Mouse (Mus musculus) cerebellum, postnatal 36 days (tissue): ENCODE data around the gene Nsg2.

Experiments
- DNase-seq, 2 experiments: peaks; one replicate each; pipeline ENCODE4 v3.0.0; 2021 to 2022; ENCODE audit warnings: mixed read lengths in 2 of 2

The Nsg2 gene

DNA sequence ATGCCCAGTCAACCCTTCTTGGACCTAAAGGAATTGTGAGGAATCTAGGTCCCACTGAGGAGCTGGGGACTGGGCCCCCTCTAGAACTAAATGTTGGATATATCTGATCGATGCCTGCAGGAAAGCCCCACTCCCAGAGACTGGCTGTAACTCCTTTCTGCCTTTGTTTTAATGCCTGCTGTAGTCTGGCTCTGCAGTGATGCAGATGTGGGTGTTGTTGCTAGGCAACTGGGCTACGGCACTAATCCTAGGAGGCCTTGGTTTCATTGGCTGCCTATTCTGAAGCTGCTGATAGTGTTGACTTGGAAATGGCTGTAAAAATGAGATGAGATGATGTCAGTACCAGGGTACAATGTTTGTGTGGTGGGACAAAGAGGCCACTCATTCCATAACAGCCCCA lies 87.1 kb downstream of the Nsg2 start:
- no peak for DNase-seq

DNA sequence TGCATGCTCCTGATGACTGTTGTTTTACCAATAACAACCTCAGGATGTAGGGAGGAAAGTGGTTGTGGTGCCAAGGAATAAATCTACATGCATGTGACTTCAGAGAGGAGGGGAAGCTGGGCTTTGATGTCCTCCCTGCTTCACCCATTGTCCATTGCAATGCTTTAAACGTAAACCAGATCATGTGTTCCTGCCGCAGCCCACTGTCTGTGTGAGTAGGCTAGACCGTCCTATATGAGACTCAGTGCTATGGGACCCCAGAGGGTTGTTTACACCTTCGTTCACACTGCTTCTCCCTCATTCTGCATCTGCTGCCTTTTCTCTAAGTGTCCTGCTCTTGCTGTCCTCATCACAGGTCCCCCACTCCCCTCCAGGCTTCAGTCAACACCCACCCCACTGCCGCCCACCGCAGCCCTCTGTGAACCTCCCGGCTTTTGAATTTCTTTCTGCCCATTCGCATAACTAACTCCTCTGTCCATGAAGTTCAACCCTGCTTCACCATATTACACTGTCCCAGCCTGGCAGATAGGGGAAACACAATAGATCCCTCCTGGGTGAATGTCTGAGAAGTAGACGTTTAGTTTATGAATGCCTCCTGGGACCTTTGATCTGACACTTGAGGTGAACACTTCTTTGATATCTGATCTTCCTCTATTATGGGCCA lies 87.6 kb downstream of the Nsg2 start:
- DNase-seq, result no peak

DNA sequence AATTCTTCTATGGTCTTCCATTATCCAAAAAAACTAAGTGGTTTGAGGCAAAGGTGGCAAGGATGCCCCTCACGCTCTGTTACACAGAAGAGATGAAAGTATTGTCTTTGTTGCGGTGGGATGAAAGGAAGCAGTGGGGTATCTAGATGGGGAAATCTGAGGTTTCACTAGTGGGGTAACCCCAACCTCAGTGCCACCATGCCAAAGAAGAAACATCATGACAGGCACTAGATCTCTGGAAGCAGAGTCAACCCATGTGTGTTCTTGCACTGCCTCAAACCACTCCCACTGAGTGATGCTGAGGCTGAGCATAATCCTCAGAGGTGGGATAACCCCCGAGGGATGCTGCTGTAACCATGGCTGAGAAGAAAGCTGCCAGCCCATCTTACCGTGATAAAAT lies 95.5 kb downstream of the Nsg2 start:
- no peak for DNase-seq

DNA sequence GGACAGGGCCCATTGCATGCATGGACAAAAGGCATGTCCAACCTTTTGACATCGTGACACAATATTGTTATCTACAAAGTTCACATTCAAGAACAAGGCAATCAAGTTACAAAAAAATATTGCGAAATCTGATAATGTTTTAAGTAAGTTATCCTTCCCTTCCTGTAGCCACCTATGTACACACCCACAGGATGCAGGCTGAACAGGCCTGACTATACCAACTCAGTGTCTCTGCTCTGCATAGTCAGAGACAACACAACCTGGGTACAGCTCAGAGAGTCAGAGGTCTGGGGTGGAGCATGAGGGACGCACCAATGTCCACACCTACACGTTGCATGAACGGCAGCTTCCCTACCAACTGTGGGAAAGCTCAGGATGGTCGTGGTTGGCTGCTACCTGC lies 96.1 kb downstream of the Nsg2 start:
- no peak for DNase-seq

DNA sequence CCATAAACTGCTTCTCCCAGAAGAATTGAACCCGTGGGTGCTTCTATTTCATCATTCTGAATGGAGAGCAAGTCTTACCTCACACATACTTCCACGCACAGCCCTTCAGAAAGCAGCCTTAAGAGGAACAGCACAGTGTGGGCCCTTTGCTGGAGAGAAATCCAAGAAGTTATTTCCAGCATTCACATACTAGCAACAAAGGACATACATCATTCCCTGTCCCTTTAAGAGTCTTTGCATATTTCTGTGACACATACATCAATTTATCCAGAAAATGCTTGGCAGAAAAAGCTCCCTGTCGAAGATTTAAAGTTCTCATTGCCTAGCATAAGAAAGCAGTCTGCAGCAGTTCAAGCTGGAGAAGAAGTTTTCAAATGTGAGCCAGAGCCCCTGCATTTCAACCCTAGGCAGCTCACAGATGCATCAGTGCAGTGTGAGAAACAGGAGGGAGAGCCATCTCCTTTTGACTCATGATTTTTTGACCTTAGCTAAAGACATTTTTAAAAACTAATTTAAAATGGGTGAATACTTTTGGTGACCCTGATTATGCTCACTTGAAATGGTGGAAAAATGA lies 100.9 kb downstream of the Nsg2 start:
- DNase-seq, result no peak

DNA sequence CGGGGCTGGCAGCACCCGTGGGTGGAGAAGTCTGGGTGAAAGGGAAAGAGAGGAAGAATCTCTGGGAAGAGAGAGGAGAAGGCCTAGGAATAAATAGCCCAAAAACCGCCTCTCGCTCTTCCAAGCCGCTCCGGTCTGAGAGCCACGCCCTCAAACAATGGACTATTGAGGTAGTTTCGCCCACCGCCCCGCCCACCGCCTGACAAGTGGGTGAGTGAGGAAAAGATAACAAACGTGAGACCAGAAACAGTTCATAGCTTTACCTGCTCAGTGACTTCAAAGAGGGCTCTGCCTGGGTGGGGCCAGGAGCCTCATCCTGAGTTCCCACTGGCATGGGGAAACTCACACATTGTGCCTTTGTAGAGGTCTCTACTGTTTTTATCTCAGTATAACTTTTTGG lies 102.7 kb downstream of the Nsg2 start:
- no peak for DNase-seq

DNA sequence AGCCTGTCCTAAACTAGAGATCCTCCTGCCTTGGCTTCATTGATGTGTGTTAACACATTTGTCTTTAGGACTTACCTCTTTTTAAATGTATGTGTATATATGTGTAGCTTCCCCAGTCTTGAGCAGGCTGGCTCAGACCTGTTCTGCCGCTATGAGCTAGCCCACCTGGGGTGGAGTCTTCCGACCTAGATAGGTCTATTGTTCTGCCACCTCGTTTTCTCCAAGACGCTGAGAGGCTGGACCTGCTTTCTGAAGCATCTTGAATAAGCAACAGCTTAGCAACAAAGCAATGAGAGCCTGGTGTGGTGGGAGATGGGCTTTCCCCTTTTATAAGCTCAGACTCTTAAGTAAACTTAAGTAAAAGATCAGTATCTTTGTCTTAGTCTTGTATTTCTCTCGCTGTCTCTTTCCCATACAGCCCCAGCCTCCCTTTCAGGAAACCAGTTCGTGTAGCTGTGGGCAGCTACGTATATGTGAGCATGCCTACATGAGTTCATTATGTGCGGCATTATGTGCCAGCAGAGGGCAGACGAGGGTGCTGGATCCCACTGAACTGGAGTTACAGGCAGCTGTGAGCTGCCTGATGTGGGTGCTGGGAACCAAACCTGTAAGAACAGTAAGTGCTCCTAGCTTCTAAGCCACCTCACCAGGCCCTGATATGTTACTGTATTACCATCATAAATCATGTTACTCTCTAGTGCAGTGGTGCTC lies 104.3 kb downstream of the Nsg2 start:
- no peak for DNase-seq

DNA sequence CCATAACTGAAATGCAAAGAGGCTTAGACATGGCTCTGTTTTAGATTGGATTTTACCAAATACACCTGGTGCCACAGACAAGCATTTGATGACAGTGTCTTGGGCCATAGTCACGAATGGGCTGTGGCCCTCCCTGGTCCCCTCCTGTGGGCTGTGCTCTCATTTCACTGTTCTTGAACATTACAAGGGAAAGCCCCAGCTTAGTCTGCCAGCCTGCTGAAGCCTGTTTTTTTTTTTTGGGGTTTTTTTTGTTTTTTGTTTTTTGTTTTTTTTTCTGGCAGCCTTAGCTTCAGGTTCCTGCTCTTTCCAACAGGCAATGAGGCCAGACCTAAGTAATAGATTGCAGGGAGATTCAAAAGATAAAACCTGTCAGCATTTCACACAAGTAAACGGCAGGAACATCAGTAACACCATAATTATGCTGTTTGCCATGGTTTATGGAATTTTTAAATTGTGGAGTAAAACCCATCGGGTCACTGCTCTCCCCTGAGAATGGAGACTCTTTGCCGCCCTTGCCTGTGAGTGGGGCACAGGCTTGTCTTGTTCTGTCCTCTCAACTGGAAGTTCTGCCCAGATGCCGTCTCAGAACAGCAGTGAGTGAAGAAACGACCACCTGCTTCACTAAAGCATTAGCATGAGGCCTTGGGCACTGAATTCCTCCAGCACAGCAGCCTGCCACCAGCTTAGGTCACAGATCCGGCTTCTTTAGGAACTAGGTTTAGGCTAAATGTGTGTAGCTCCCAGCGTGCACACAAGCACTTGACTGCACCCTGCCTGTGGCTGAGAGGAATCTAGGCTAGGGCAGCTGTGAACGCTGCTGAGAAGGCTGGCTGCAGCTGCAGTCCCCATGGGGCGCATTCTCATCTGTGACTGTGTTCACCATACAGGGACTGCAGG lies 105.7 kb downstream of the Nsg2 start:
- DNase-seq, result no peak

DNA sequence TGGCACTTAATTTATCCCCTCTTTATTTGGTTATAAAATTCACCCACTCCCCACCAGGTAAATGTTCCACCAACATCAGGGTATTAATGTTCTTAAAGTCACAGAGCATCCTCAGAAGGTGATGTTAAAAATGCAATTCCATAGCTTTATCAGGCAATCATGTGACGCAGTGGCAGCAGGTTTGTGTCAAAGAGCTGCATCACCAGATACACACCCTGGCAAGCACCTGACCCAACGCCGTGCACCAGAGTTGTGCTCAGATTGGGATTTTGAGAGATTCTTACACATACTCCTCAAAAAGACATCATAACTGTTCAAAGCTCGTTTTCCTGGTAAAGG lies 106.4 kb downstream of the Nsg2 start:
- DNase-seq, result no peak

DNA sequence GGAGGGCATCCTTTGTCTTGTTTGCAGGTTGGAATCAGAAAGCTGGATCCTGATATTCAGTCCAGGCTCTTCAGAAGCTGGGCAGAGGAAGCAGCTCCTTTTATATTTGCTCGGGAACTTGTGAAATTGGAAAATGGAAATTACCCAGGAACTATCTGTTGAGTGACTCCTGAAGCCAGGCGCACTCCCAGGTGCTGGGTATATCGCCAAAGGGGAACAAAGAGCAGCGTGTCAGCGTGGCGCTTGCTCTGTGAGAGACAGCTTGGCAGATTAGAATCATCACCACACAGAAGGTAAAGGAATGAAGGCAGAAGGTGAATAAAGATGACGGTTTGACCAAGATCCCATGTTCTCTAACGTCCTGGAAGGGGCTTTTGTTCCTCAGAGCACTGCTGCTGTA lies 108.2 kb downstream of the Nsg2 start:
- DNase-seq, result no peak
